Mouse (Mus musculus) heart, adult 2 months (tissue): ENCODE measurements around the gene Gdf5. TPM values are rescaled to one million over a fixed set of nuclear protein-coding genes. Genes with fewer than 3 reads are reported as not detected.

Source experiments
- DNase-seq, 2 experiments: peaks; one replicate each; pipeline ENCODE4 v3.0.0; 2021
- H3K27ac ChIP-seq: fragments of 200-600 bp; 2 replicates; pipeline ENCODE4 v1.8.1; 2022
- H3K27me3 ChIP-seq: fragments of 200-500 bp; 2 replicates; pipeline ENCODE4 v1.6.1; 2012; ENCODE audit warnings: mild to moderate bottlenecking, low read length, inconsistent platforms, mixed read lengths; ENCODE audit not compliant: control insufficient read depth, insufficient read depth
- H3K36me3 ChIP-seq: fragments of 200-500 bp; 2 replicates; pipeline ENCODE4 v1.6.1; 2012; ENCODE audit warnings: low read length, inconsistent platforms; ENCODE audit not compliant: control insufficient read depth, insufficient read depth
- H3K4me1 ChIP-seq: fragments of 200-500 bp; 2 replicates; pipeline ENCODE4 v1.6.1; 2011; ENCODE audit warnings: low read length; ENCODE audit not compliant: control insufficient read depth, insufficient read depth
- H3K4me3 ChIP-seq: fragments of 200-600 bp; 2 replicates; pipeline ENCODE4 v1.8.1; 2022
- H3K79me2 ChIP-seq: fragments of 200-500 bp; replicated peaks from 2 replicates; pipeline ENCODE4 v1.6.1; 2012; ENCODE audit warnings: mild to moderate bottlenecking, inconsistent platforms, low read length, moderate library complexity, mixed read lengths; ENCODE audit not compliant: control insufficient read depth, insufficient read depth
- H3K9ac ChIP-seq: fragments of 200-500 bp; 2 replicates; pipeline ENCODE4 v1.6.1; 2012; ENCODE audit warnings: low read depth, mild to moderate bottlenecking, control low read depth, inconsistent platforms, low read length, mixed read lengths
- CTCF ChIP-seq: fragments of 200-600 bp; IDR thresholded peaks from 2 replicates; pipeline ENCODE4 v1.8.1; 2022; ENCODE audit warnings: antibody characterized with exemption, mild to moderate bottlenecking, moderate library complexity
- EP300 ChIP-seq: fragments of 200-500 bp; IDR thresholded peaks from 2 replicates; pipeline ENCODE4 v1.6.1; 2011; ENCODE audit warnings: low read depth, low read length, control low read depth; ENCODE audit not compliant: insufficient read depth
- POLR2A ChIP-seq: fragments of 200-500 bp; IDR thresholded peaks from 2 replicates; pipeline ENCODE4 v1.6.1; 2011; ENCODE audit warnings: mild to moderate bottlenecking, low read depth, low read length, control low read depth; ENCODE audit not compliant: insufficient read depth
- WGBS: fragments of 180-500 bp; shearing (Covaris S2); methylation state at CpG from one replicate; pipeline ENCODE4 v1.1.7; 2018; 5-methylcytosine and 5-hydroxymethylcytosine counted together
- intact Hi-C: fragments of 180-260 bp; cut with DNase I; formaldehyde crosslinking; loops from one replicate; pipeline ENCODE4 v1.15.1; 2025
- polyA plus RNA-seq: library from polyadenylated mRNA; depleted of rRNA; stranded (reverse); fragments of >200 nt; gene quantifications from 2 replicates; pipeline ENCODE4 v1.2.3, GENCODE M21; 2012
- total RNA-seq, 2 experiments: library from RNA; stranded (reverse); gene quantifications; 2 replicates each; pipeline ENCODE4 v1.2.3; 2021

Gdf5 gene
- total and polyA plus RNA-seq, 3 experiments = 0.16 TPM; not detected in 2

DNA sequence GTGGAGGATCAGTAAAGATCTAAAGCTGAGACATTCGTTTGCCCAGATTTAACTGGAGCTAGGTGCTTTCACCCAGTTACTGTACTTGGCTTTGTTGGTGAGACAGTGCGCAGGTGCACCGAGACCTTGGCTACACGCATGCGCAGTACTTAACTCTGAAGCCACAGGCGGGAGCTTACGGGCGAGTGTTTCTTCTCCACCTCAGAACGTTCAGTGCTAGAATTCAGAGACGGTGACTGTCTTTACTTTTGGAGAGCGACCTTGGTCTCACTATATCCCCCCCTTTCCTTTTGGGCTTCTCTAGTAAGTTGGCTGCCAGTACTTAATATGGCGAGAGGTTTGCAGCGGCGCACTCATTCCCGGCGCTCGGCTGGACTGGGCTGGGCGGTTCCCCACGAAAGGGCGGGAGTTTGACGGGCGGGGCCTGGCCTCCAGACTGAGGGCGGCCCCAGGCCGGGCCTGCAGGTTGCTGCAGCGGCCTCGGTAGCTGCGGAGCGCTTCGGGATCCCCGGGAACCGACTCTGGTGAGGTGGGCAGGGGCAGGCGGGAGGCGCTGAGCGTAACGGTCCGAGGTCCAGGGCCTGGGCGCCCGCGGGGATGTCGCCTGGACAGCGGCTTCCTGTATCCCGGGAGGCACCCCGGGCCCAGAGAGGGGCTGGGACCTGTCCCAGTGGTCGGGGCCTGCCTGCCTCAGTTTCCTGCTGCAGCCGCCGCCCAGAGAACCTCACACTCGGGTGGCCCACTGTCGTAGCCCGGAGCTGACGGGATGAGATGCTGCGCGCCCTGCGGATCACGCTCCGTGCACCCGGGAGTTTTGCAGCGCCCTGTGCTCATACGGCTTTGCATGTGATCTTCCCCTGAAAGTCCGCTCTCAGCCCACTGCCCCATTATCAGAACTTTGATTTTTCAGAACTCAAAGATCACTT lies 11.2 kb upstream of the Gdf5 start, which contains the start of gene Cep250:
Gene Cep250 (plus strand): TSS at position 325 of the 926 bp plus-strand sequence.
- under 1% methylated on average over 59 of the region's 59 CpGs for WGBS
- H3K27me3 ChIP-seq = no peaks in the 10 kb centered on the region
- peak within 1 kb of the TSS; percentile 93 for H3K27ac ChIP-seq
- peak; percentile 92 to 94 for DNase-seq
- H3K79me2 ChIP-seq = no peaks in the 10 kb centered on the region
- H3K4me1 ChIP-seq = no peaks in the 10 kb centered on the region
- peak within 1 kb of the TSS; percentile 86 for H3K9ac ChIP-seq
- peak within 1 kb of the TSS; percentile 97 for H3K4me3 ChIP-seq
- H3K36me3 ChIP-seq = no peaks in the 10 kb centered on the region
- TF ChIP-seq CTCF (0 out of 2 replicates have a peak, but pooled peaks have one; percentile 12), EP300 (peak; percentile 35; the same call in 1 of the 2 replicates), POLR2A (peak; percentile 77)
- intact Hi-C loops = no loop called here

DNA sequence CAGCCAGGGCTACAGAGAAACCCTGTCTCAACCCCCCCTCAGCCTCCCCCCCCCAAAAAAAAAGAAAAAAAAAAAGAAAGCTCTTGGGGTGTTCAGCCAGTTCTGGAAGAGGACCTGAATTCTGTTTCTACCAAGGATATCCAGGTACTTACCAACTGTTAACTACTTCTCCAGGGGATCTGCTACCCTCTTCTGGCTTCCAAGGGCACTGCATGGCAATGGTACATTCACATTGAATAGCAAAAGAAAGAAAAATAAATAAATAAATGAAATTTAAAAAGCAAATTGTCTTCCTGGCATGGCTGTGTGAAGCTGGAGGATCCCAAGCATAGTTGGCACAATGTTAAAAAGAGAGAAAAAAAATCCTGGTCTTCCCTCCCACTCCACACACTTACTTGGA lies 6.8 kb upstream of the Gdf5 start:
- no peaks in the 10 kb centered on the region for H3K27me3 ChIP-seq
- intact Hi-C loops = no loop called here
- no peak overlapping the region for H3K27ac ChIP-seq
- no peak for TF ChIP-seq POLR2A
- peak; percentile 75 for TF ChIP-seq CTCF
- no peaks in the 10 kb centered on the region for H3K36me3 ChIP-seq
- H3K4me3 ChIP-seq = no peak overlapping the region
- H3K79me2 ChIP-seq = no peaks in the 10 kb centered on the region
- H3K9ac ChIP-seq = no peak overlapping the region
- peak in 1 of 2 experiments; percentile 45 for DNase-seq
- no peaks in the 10 kb centered on the region for H3K4me1 ChIP-seq

- TF ChIP-seq EP300 (no peak), POLR2A (no peak)
- no peaks in the 10 kb centered on the region for H3K4me1 ChIP-seq
- H3K79me2 ChIP-seq = no peaks in the 10 kb centered on the region
- no peak overlapping the region for H3K4me3 ChIP-seq
- intact Hi-C loops = loop anchor here (10.0 kb wide), 1 partner anchor 255 kb away; the partner anchor contains the start of gene Trpc4ap
- 39% methylated on average over 6 of the region's 6 CpGs for WGBS
- no peak overlapping the region for H3K27ac ChIP-seq
- H3K9ac ChIP-seq = no peak overlapping the region
- no peaks in the 10 kb centered on the region for H3K36me3 ChIP-seq
- no peaks in the 10 kb centered on the region for H3K27me3 ChIP-seq
- peak in 1 of 2 experiments; percentile 21 for DNase-seq
These were observed 4.2 kb upstream of the Gdf5 start for GRCm38 (mm10) chr2:155949362-155949761.

GRCm38 (mm10) chr2:155947390-155948002 lies 2.3 kb upstream of the Gdf5 start:
- H3K36me3 ChIP-seq = no peaks in the 10 kb centered on the region
- no peak for TF ChIP-seq CTCF
- TF ChIP-seq POLR2A = no peak
- no peak for TF ChIP-seq EP300
- H3K27ac ChIP-seq = no peak overlapping the region
- no peak overlapping the region for H3K4me3 ChIP-seq
- no peaks in the 10 kb centered on the region for H3K79me2 ChIP-seq
- intact Hi-C loops = loop anchor here (10.0 kb wide), 1 partner anchor 253 kb away; the partner anchor contains the start of gene Trpc4ap
- DNase-seq = no peak
- H3K4me1 ChIP-seq = no peaks in the 10 kb centered on the region
- no peaks in the 10 kb centered on the region for H3K27me3 ChIP-seq
- H3K9ac ChIP-seq = no peak overlapping the region
- WGBS = 38% methylated on average over 5 of the region's 5 CpGs

GRCm38 (mm10) chr2:155946499-155946898 lies 1.3 kb upstream of the Gdf5 start:
- no peak for DNase-seq
- TF ChIP-seq EP300 = no peak
- no peak for TF ChIP-seq POLR2A
- TF ChIP-seq CTCF = no peak
- intact Hi-C loops = loop anchor here (1.0 to 10.0 kb wide), 2 partner anchors 98 to 252 kb away; partner anchors contain the start of gene Trpc4ap
- H3K9ac ChIP-seq = no peak overlapping the region
- H3K27ac ChIP-seq = no peak overlapping the region
- 49% methylated on average over 4 of the region's 4 CpGs for WGBS
- no peak overlapping the region for H3K4me3 ChIP-seq
- no peaks in the 10 kb centered on the region for H3K36me3 ChIP-seq
- no peaks in the 10 kb centered on the region for H3K27me3 ChIP-seq
- no peaks in the 10 kb centered on the region for H3K79me2 ChIP-seq
- no peaks in the 10 kb centered on the region for H3K4me1 ChIP-seq

DNA sequence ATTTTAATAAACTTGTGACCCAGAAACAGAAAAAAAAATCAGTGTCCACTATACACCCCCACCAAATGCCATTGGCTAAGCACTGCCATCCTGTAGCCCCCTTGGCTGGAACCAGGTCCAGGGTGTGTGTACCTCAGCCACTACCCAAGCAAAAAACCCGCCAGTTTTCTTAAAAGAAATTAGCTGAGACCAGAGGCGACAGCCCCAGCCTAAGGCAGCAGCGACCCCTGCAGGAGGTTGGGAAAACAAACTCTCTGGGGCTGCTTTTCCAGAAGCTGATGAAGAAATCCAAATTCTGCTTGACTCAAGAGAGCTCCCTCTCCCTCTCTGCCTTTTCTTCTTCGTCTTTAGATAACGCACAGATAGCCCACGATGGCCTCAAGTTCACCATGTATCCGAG lies 902 bp upstream of the Gdf5 start:
- H3K36me3 ChIP-seq = no peaks in the 10 kb centered on the region
- 5% methylated on average over 7 of the region's 7 CpGs for WGBS
- no peaks in the 10 kb centered on the region for H3K27me3 ChIP-seq
- intact Hi-C loops = loop anchor here (1.0 to 10.0 kb wide), 2 partner anchors 98 to 251 kb away; partner anchors contain the start of gene Trpc4ap
- H3K9ac ChIP-seq = no peak overlapping the region
- TF ChIP-seq POLR2A (no peak), EP300 (0 out of 2 replicates have a peak, but pooled peaks have one; percentile 37), CTCF (peak; percentile 88)
- no peaks in the 10 kb centered on the region for H3K79me2 ChIP-seq
- H3K4me1 ChIP-seq = no peaks in the 10 kb centered on the region
- no peak overlapping the region for H3K4me3 ChIP-seq
- peak; percentile 44 to 76 for DNase-seq
- H3K27ac ChIP-seq = no peak overlapping the region
